Mouse (Mus musculus) hindbrain, postnatal 0 days (tissue): ENCODE data around the gene Ccz1. TPM values are rescaled to one million over a fixed set of nuclear protein-coding genes. Genes with fewer than 3 reads are reported as not detected.

Source experiments
- ATAC-seq: fragments of 200-750 bp; cut with Nextera tagmentation; 2 replicates; pipeline ENCODE4 v1.8.0; 2017; ENCODE audit warnings: mild to moderate bottlenecking, moderate TSS enrichment, moderate library complexity
- DNase-seq: peaks from one replicate; pipeline ENCODE4 v3.0.0-alpha.2; 2015; ENCODE audit warnings: low spot score
- H3K27ac ChIP-seq: fragments of 300-500 bp; sonication (generic); 2 replicates; pipeline ENCODE4 v1.5.1; 2014; ENCODE audit warnings: mild to moderate bottlenecking
- H3K27me3 ChIP-seq: fragments of 300-500 bp; sonication (generic); 2 replicates; pipeline ENCODE4 v1.6.1; 2014; ENCODE audit warnings: low read length, mixed read lengths; ENCODE audit not compliant: insufficient read depth
- H3K36me3 ChIP-seq: fragments of 300-500 bp; sonication (generic); 2 replicates; pipeline ENCODE4 v1.6.1; 2014; ENCODE audit warnings: low read length, mixed read lengths; ENCODE audit not compliant: insufficient read depth
- H3K4me1 ChIP-seq: fragments of 300-500 bp; sonication (generic); 2 replicates; pipeline ENCODE4 v1.6.1; 2014; ENCODE audit warnings: antibody characterized with exemption, low read length, mixed read lengths; ENCODE audit not compliant: insufficient read depth
- H3K4me2 ChIP-seq: fragments of 300-500 bp; sonication (generic); 2 replicates; pipeline ENCODE4 v1.6.1; 2014; ENCODE audit warnings: low read depth, mild to moderate bottlenecking, low read length, moderate library complexity, mixed read lengths
- H3K4me3 ChIP-seq: fragments of 300-500 bp; sonication (generic); 2 replicates; pipeline ENCODE4 v1.5.1; 2014; ENCODE audit warnings: low read length
- H3K9ac ChIP-seq: fragments of 300-500 bp; sonication (generic); replicated peaks from 2 replicates; pipeline ENCODE4 v1.6.1; 2014; ENCODE audit warnings: mild to moderate bottlenecking, low read length, moderate library complexity, mixed read lengths
- H3K9me3 ChIP-seq: fragments of 300-500 bp; sonication (generic); 2 replicates; pipeline ENCODE4 v1.6.1; 2016; ENCODE audit warnings: low read length, mixed read lengths
- CTCF ChIP-seq: IDR thresholded peaks from 2 replicates; pipeline ENCODE4 v1.5.1; 2016; ENCODE audit warnings: antibody characterized with exemption, control low read depth, low read depth
- WGBS: fragments of 180-500 bp; shearing (Covaris S2); extraction: QIAGEN DNeasy Blood & Tissue Kit; methylation state at CpG from one replicate; pipeline ENCODE4 v1.1.7; 2014; 5-methylcytosine and 5-hydroxymethylcytosine counted together
- polyA plus RNA-seq: library from polyadenylated mRNA; unstranded; fragments of >200 nt; fragmentation: Nextera tagmentation; extraction: Ambion mirVana; gene quantifications from 2 replicates; pipeline ENCODE4 v1.2.1, GENCODE M21; 2015
- total RNA-seq: library from RNA; depleted of rRNA; stranded (reverse); fragments of >200 nt; gene quantifications from 2 replicates; pipeline ENCODE4 v1.2.3, GENCODE M21; 2014; rRNA removed

Gene Ccz1
- total and polyA plus RNA-seq, 2 experiments from 2014 or later: 38.7 to 74.8 TPM

DNA sequence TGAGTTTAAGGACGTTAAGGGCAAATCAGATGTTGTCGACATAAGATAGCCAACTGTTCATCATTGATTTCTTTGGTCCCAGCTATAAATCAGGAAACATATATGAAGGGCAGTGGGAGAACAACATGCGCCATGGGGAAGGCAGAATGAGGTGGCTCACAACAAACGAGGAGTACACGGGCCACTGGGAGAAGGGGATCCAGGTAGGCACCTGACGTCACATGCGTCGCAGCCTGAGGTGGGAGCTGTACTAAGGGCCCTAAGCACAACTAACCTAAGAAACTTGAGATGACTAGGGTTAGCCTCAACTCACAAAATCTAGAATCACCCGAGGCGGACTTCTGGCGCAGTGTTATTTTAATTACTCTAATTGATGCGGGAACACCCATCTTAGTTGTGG, 66.3 kb downstream of the Ccz1 start:
- Histone ChIP-seq H3K4me1 (no peaks in the 10 kb centered on the region), H3K27ac (no peak overlapping the region), H3K4me3 (no peak overlapping the region), H3K27me3 (no peaks in the 10 kb centered on the region), H3K9ac (no peak overlapping the region), H3K36me3 (no peaks in the 10 kb centered on the region), H3K4me2 (no peak overlapping the region), H3K9me3 (no peaks in the 10 kb centered on the region)
- 93% methylated on average over 12 of the region's 12 CpGs for WGBS
- no peak for TF ChIP-seq CTCF
- no peak for DNase-seq
- ATAC-seq: no peak

DNA sequence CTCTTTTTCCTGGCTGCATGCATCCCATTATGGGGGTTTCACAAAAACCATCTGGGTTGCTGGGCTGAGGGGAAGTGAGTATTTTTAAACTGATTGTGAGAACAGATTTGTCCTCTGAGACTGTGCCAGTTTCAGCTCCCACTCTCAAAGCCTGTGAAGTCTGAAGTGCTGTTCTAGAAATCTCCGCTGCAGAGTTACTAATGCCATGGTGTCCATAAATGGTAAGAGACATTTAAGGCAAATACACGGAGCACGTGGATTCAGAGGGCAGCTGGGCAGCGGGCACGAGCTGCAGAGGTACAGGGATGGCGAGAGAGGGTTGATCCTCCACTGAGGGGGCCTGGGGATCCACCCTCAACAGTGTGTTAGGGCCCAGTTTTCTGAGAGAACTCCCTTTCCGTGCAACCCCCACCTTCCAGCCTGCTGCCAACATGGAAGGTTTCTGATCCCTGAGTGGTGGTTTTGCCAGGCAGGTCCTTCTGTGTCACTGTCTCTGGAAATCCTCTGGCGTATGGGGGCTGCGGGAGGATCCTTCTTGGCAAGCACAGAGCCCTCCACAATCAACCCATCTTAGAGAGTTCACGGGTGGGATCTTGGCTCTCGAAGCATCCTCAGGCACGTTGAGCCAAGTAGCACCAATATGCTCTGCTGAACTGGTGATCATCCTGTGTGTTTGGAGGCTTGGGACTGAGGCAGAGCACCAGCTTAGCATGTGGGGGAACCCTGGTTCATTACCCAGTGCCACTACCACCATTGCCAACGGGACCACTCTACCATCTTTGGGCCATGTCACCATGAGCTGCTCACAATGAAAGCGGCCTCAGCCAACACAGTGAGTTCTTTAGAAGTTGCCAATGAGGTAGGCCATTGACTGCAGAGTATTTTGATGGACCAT, 71.2 kb downstream of the Ccz1 start:
- WGBS: 85% methylated on average over 14 of the region's 14 CpGs
- Histone ChIP-seq H3K36me3 (no peaks in the 10 kb centered on the region), H3K27me3 (no peaks in the 10 kb centered on the region), H3K4me1 (no peaks in the 10 kb centered on the region), H3K27ac (no peak overlapping the region), H3K4me2 (no peak overlapping the region), H3K4me3 (no peak overlapping the region), H3K9me3 (no peaks in the 10 kb centered on the region), H3K9ac (no peak overlapping the region)
- ATAC-seq: no peak
- no peak for DNase-seq
- no peak for TF ChIP-seq CTCF

DNA sequence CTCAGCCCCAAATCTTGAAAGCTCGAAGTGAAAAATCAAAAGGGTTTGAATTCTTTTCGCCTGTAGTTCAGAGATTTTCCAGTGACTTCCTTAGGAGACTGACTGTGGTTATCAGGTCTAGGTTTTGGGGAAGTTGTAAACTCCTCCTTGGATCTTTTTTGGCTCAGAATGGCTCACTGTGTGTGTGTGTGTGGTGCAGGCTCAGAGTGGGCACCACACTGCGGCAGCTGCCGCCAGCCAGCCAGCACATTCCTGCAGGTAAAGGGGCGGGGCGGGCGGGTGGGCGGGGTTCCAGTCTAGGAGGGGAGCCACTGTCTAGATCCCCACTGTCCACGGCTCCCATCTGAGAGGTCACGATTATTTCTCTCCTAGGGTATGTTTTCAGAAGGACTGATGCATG, 73.1 kb downstream of the Ccz1 start:
- no peak overlapping the region for H3K4me2 ChIP-seq
- no peaks in the 10 kb centered on the region for H3K36me3 ChIP-seq
- no peak overlapping the region for H3K9ac ChIP-seq
- no peak for ATAC-seq
- TF ChIP-seq CTCF: no peak
- DNase-seq: no peak
- H3K27ac ChIP-seq: no peak overlapping the region
- no peaks in the 10 kb centered on the region for H3K27me3 ChIP-seq
- no peaks in the 10 kb centered on the region for H3K4me1 ChIP-seq
- 21% methylated on average over 10 of the region's 10 CpGs for WGBS
- H3K4me3 ChIP-seq: no peak overlapping the region
- no peaks in the 10 kb centered on the region for H3K9me3 ChIP-seq

Other genes with a start within 250 kb of the Ccz1 start
- gene Eif2ak1, start 197.1 kb downstream of the Ccz1 start, total RNA-seq: 21.0 and 24.7 TPM in 2 replicates
- 34.9 and 37.7 TPM in 2 replicates for gene Eif2ak1, start 197.1 kb downstream of the Ccz1 start, polyA plus RNA-seq
- gene Ankrd61, start 117.2 kb downstream of the Ccz1 start, total RNA-seq: not detected in 2 replicates
- 0.18 and 0.38 TPM in 2 replicates for gene Ankrd61, start 117.2 kb downstream of the Ccz1 start, polyA plus RNA-seq
- 46.9 and 49.9 TPM in 2 replicates for gene Aimp2, start 105.0 kb downstream of the Ccz1 start, total RNA-seq
- 67.7 and 73.4 TPM in 2 replicates for gene Aimp2, start 105.0 kb downstream of the Ccz1 start, polyA plus RNA-seq
- 16.2 and 22.8 TPM in 2 replicates for gene Pms2, start 104.9 kb downstream of the Ccz1 start, total RNA-seq
- 23.2 and 23.7 TPM in 2 replicates for gene Pms2, start 104.9 kb downstream of the Ccz1 start, polyA plus RNA-seq
- 0.99 TPM in 1 of 2 replicates, not detected in the other for gene Gm42421, start 86.7 kb downstream of the Ccz1 start, total RNA-seq
- gene Gm42421, start 86.7 kb downstream of the Ccz1 start, polyA plus RNA-seq: 1.5 and 2.8 TPM in 2 replicates
- gene Rsph10b, start 81.8 kb downstream of the Ccz1 start, total RNA-seq: 3.9 and 5.0 TPM in 2 replicates
- 5.6 TPM in 2 replicates for gene Rsph10b, start 81.8 kb downstream of the Ccz1 start, polyA plus RNA-seq
- not detected in 2 replicates for gene Ocm, start 11.8 kb upstream of the Ccz1 start, total RNA-seq
- 0.39 and 0.54 TPM in 2 replicates for gene Ocm, start 11.8 kb upstream of the Ccz1 start, polyA plus RNA-seq
- gene Lmtk2, start 85.6 kb upstream of the Ccz1 start, total RNA-seq: 58.8 and 73.7 TPM in 2 replicates
- 6.5 and 7.1 TPM in 2 replicates for gene Lmtk2, start 85.6 kb upstream of the Ccz1 start, polyA plus RNA-seq
- gene Bhlha15, start 175.4 kb upstream of the Ccz1 start, total RNA-seq: 0.10 and 0.93 TPM in 2 replicates
- gene Bhlha15, start 175.4 kb upstream of the Ccz1 start, polyA plus RNA-seq: 0.08 TPM in 2 replicates
- 66.2 and 77.5 TPM in 2 replicates for gene Tecpr1, start 208.7 kb upstream of the Ccz1 start, total RNA-seq
- 34.1 and 34.7 TPM in 2 replicates for gene Tecpr1, start 208.7 kb upstream of the Ccz1 start, polyA plus RNA-seq
- 18.2 and 22.1 TPM in 2 replicates for gene Bri3, start 229.6 kb upstream of the Ccz1 start, total RNA-seq
- 113 and 114 TPM in 2 replicates for gene Bri3, start 229.6 kb upstream of the Ccz1 start, polyA plus RNA-seq